Mouse (Mus musculus) megakaryocyte-erythroid progenitor cell, adult 5-6 weeks (primary cell): ENCODE results near the gene Atp2b4. TPM values are rescaled to one million over a fixed set of nuclear protein-coding genes. Genes with fewer than 3 reads are reported as not detected.
A peak's percentile ranks its signal among the peaks of the same experiment; 100 is the strongest.

Source experiments
- ATAC-seq: replicated peaks from 2 replicates; pipeline ENCODE4 v1.8.0; 2016; ENCODE audit warnings: mild to moderate bottlenecking, inconsistent platforms; ENCODE audit not compliant: severe bottlenecking, poor library complexity, low FRiP score, low TSS enrichment
- total RNA-seq, 2 experiments: library from RNA; stranded (forward) in 1 of 2; stranded (reverse) in 1 of 2; fragments of 200-1000, 215-1000 nt in 1 of 2; fragments of >200 nt in 1 of 2; fragmentation: Nextera tagmentation in 1 of 2; gene quantifications; 2 replicates each; pipeline ENCODE4 v1.2.3; 2014 to 2017

Gene Atp2b4
- total RNA-seq (2014; fragmentation: Nextera tagmentation) (36.9 and 42.3 TPM in 2 replicates), total RNA-seq (2017) (23.0 and 24.9 TPM in 2 replicates)

GRCm38 (mm10) chr1:133800948-133801393 lies at the start of gene Atp2b4:
Gene Atp2b4, minus strand, starts transcription at chr1:133801041.
- ATAC-seq: peak; percentile 80

GRCm38 (mm10) chr1:133844734-133845133 lies 43.9 kb upstream of the Atp2b4 start:
- no peak for ATAC-seq

- ATAC-seq: peak; percentile 72
Measured at GRCm38 (mm10) chr1:133843900-133844299, 43.1 kb upstream of the Atp2b4 start.

DNA sequence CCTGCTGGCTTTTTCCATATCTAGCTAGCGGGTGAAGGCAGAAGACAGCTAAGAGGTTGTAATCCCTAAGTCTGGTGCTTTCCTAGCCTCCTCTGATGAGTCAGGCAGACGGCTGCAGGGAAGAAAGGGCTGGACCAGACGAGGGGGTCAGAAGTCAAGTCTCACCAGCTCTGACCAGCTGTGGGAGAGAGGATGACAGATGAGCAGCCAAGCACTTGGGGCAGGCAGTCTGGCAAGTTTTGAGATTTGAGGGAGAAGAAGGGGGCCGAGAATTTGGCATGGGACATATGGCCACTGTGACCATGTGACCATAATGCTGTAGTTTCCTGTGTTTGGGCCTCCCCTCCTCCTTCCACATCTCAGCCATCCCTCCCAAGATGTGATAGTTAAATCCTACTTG lies 42.5 kb upstream of the Atp2b4 start:
- ATAC-seq: no peak

DNA sequence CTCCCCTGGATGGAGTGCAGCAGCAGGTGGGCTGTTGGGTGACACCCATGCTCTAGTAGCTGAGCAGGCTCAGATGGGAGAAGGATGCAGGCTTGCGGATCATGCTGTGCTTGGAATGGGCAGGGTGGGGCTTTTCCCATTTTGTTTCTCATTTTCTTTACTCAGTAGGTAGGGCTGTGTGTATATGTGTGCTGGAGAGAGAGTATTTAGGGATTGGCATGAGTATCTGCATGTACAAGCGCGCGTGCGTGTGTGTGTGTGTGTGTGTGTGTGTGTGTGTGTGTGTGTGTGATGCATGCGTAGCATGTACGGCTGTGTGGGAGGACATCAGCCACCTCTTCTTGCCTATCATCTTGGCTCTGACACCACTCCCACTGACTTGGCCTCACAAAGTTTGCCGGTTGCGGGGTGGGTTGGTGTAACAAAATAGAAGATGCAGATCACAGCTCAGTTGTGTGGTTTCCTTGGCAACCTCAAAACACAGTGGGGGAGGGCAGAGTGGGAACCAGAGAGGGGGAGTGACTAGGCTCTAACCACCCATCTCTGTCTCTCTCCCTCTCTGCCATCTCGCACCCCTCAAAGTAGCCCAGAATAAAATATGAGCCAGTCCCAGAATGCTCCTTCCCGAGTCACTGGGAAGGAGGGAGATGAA lies 41.4 kb upstream of the Atp2b4 start:
- peak; percentile 58 for ATAC-seq

DNA sequence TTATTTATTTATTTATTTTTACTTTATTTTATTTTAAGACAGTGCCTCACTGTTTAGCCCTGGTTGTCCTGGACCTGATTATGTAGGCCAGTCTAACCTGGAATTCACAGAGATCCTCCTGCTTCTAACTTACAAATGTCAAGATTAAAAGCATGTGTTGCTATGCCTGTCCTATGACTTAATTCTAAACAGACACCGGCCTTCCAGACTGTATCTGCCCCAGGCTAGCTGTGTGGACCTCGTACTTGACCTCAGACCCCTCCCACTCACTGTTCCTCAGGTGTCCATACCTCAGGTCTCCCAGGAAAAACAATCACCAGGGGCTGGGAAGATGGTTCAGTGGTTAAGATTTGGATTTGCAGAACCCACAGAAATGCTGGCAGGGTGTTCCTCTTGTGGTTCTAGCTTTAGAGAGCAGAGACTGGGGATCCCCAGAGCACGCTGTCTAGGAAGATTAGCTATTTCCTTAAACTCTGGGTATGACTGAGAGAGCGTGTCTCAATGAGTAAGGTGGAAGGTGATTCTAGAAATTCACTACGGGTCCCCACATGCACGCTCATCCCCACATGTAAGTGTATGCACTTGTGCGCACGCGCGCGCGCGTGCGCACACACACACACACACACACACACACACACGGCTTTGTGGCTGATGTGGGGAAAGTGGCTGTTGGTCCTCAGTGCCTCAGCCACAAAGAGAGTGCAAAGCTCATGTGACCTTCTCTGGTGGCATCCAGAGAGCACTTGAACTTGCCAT lies 40.5 kb upstream of the Atp2b4 start:
- no peak for ATAC-seq

GRCm38 (mm10) chr1:133840530-133840929 lies 39.7 kb upstream of the Atp2b4 start:
- ATAC-seq: no peak

DNA sequence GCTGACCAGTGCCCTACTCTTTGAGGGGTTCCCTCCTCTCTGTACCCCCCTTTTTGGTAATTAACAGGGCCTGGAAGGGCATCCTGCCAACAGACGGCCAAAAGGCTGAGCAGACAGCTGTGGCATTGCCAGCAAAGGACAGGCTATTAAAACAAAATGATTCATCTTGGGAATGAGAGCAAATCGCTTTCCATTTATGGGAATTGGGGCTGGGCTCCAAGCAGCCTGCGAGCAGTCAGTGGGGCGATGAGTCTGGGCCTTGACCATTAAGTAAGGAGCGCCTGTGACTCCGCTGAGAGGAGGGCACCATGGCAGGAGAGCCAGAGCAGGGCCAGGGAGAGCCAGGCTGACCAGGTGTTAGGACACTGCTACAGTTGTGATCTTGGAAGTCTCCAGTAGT lies 33.5 kb upstream of the Atp2b4 start:
- ATAC-seq: no peak

- no peak for ATAC-seq
Measured at GRCm38 (mm10) chr1:133832781-133833180, 31.9 kb upstream of the Atp2b4 start.

GRCm38 (mm10) chr1:133826193-133826592 lies 25.4 kb upstream of the Atp2b4 start:
- ATAC-seq: no peak

DNA sequence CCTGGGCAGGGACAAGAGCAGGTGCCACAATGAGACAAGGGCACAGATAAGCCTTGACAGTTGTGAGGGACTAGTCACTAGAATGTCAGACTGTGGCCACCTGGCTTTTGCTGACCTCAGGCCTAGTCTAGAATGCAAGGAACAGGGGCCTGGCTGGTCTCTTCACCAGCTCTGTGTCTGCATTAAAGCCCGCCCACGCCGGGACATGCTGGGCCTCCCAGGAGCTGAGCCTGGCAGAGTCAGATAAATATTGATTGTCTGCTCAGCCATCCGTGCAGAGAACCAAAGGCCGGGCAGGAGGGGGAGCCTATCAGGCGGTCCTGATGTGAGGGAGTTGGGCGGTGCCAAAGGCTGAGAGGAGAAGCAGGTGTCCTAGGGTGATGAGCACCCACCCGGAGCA lies 24.7 kb upstream of the Atp2b4 start:
- ATAC-seq: peak; percentile 93

DNA sequence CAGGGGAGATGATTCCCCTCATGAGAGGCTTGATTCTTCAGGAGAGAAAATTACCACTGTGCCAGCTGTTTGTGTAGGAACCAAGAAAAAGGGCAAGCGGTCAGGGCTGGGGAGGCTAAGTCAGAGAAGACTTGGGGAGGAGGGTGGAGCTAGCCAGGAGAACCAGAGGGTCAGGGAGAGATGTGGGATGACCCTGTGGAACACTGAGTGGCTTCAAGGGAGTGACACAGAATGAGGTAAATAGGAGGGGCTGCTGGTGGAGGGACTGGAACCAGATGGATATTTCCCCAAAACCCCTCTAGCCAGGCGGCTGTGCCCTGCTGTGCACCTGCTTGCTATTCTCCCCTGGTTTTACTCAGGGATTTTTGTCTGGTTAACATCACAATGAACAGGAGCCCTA lies 24.3 kb upstream of the Atp2b4 start:
- ATAC-seq: peak; percentile 10; the same call in 1 of the 2 replicates

- no peak for ATAC-seq
Measured at GRCm38 (mm10) chr1:133821144-133821543, 20.3 kb upstream of the Atp2b4 start.

GRCm38 (mm10) chr1:133820100-133820499 lies 19.3 kb upstream of the Atp2b4 start:
- ATAC-seq: no peak

GRCm38 (mm10) chr1:133818531-133818930 lies 17.7 kb upstream of the Atp2b4 start:
- no peak for ATAC-seq

GRCm38 (mm10) chr1:133815747-133816491 lies 15.1 kb upstream of the Atp2b4 start:
- peak; percentile 97 for ATAC-seq

- ATAC-seq: no peak
Measured at GRCm38 (mm10) chr1:133809376-133809775, 8.5 kb upstream of the Atp2b4 start.

GRCm38 (mm10) chr1:133808020-133808419 lies 7.2 kb upstream of the Atp2b4 start:
- no peak for ATAC-seq

- no peak for ATAC-seq
Measured at GRCm38 (mm10) chr1:133801743-133802142, 902 bp upstream of the Atp2b4 start.

- ATAC-seq: peak; percentile 4
Measured at GRCm38 (mm10) chr1:133800512-133800911, 329 bp downstream of the Atp2b4 start.
